Mouse (Mus musculus) lung, adult 2 months (tissue): ENCODE data around the gene Jak2. TPM values are rescaled to one million over a fixed set of nuclear protein-coding genes. Genes with fewer than 3 reads are reported as not detected.

Experiments used
- DNase-seq: peaks from one replicate; pipeline ENCODE4 v3.0.0; 2022
- H3K4me1 ChIP-seq: fragments of 200-500 bp; 2 replicates; pipeline ENCODE4 v1.6.1; 2011; ENCODE audit warnings: low read length; ENCODE audit not compliant: control insufficient read depth, insufficient read depth
- H3K4me3 ChIP-seq: fragments of 200-500 bp; replicated peaks from 2 replicates; pipeline ENCODE3; 2011; ENCODE audit warnings: low read depth, mild to moderate bottlenecking, control low read depth, low read length; ENCODE audit errors: extremely low read depth
- CTCF ChIP-seq: fragments of 200-500 bp; IDR thresholded peaks from 2 replicates; pipeline ENCODE4 v1.5.1; 2011; ENCODE audit warnings: mild to moderate bottlenecking, low read length, control low read depth; ENCODE audit not compliant: insufficient read depth
- POLR2A ChIP-seq: fragments of 200-500 bp; IDR thresholded peaks from 2 replicates; pipeline ENCODE4 v1.6.1; 2011; ENCODE audit warnings: low read depth, mild to moderate bottlenecking, control low read depth, low read length, borderline replicate concordance; ENCODE audit errors: extremely low read depth
- WGBS: fragments of 180-500 bp; shearing (Covaris S2); methylation state at CpG from one replicate; pipeline ENCODE4 v1.1.7; 2018; 5-methylcytosine and 5-hydroxymethylcytosine counted together
- polyA plus RNA-seq: library from polyadenylated mRNA; depleted of rRNA; stranded (reverse); fragments of >200 nt; gene quantifications from 2 replicates; pipeline ENCODE4 v1.2.3, GENCODE M21; 2012; rRNA removed

Jak2 gene
- polyA plus RNA-seq = 7.3 and 8.9 TPM in 2 replicates

DNA sequence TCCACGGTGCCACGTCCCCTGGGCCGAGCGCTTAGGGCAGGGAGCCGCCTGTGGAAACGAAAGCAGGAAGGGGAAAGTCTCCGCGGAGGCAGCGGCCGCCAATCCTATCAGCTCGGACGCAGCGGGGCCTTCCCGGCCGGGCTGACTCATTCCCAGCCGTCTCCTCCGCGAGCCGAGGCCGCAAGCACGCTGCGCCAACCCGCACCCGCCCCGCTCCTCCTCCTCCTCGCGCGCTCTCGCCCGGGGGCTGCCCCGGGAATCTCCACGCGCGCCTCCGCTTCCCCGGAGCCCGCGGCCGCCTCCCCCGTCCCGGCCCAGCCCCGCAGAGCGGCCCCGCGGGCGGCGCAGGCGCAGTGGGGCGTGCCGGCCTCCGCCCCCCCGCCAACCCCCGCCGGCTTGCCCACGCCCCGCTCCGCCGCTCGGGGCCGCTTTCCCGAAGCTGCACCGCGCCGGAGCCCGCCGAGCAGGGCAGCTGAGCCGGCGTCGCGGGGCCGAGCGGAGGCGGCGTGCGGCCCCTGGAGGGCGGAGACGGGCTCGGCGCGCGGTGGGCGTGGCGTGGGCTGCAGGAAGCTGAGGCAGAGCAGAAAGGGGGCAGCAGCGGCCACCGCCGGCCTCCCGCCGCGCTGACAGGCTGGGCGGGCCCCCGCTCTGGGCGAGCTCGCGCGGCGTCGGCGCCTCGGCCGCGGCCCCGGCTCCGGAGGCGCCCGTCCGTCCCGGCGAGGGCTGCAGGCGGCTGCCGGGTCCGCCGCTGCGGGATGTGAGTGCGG lies at the start of gene Jak2:
Jak2 (plus strand) TSS at position 638 of the 767 bp plus-strand sequence.
- Histone ChIP-seq H3K4me3 (peak within 1 kb of the TSS; percentile 62), H3K4me1 (peaks cover 8% of the 10 kb centered on the region)
- DNase-seq = peak; percentile 88
- WGBS = under 1% methylated on average over 85 of the region's 114 CpGs
- TF ChIP-seq CTCF = no peak
- 0 out of 2 replicates have a peak, but pooled peaks have one; percentile 40 for TF ChIP-seq POLR2A

DNA sequence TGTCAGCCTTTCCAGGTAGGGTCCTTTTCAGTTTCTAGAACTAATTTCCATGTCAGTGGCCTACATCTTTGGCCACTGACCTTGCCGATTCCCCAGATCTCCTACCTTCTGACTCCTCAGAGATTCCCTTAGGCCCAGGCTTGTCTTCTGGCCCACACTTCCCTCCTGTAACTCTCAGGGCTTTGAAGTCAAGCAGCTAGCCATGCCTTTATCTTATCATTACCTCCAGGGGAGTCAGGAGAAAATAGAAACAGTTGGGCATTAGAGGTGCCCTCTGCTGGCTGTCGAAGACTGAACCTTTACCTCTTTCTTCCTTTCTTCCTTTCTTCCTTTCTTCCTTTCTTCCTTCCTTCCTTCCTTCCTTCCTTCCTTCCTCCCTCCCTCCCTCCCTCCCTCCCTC lies 48.3 kb upstream of the Jak2 start:
- no peaks in the 10 kb centered on the region for H3K4me1 ChIP-seq
- WGBS = 54% methylated on average over 2 of the region's 2 CpGs
- H3K4me3 ChIP-seq = no peak overlapping the region
- DNase-seq = no peak
- TF ChIP-seq CTCF (0 out of 2 replicates have a peak, but pooled peaks have one; percentile 7), POLR2A (no peak)

DNA sequence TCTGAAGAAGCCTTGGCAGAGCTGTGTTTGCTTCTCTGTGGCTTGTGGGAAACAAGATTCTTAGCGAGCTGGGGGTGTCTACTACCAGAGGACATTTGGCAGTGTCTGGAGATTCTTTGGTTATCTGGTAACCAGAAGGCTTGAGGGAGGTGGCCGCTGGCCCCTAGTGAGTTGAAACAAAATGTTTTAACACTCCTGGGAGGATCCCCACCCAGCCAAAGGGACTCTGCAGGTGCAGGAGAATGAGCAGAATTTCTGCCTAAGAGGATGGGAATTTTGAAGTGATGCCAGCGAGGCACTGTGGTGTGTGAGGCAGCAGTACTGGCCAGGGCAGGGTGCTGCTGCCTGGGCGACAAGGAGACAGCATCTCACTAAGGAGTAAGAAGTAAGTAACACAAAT lies 47.0 kb upstream of the Jak2 start:
- TF ChIP-seq CTCF (no peak), POLR2A (no peak)
- Histone ChIP-seq H3K4me3 (no peak overlapping the region), H3K4me1 (no peaks in the 10 kb centered on the region)
- DNase-seq = no peak
- WGBS = 61% methylated on average over 4 of the region's 4 CpGs

DNA sequence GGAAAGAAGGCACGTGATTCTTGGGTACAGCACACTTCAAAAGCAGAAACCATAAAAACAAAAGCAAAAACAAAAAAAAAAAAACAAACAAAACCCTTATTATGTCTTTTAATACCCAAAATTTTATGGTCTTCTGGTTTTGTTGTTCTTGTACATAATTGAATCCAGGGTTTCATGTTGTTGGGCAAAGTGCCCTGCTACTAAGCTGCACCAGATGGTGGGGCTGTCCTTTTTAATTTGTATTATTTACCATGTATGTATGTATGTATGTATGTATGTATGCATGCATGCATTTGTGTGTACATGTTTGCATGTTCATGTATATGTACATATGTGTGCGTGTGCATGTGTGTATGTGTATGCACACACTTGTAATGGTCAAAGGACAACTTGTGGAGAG lies 46.4 kb upstream of the Jak2 start:
- no peak for TF ChIP-seq CTCF
- no peak for TF ChIP-seq POLR2A
- H3K4me3 ChIP-seq = no peak overlapping the region
- no peak for DNase-seq
- no peaks in the 10 kb centered on the region for H3K4me1 ChIP-seq
- 77% methylated on average over 2 of the region's 2 CpGs for WGBS

- no peak for DNase-seq
- 47% methylated on average over 7 of the region's 7 CpGs for WGBS
Measured at GRCm38 (mm10) chr19:29209898-29210297, 41.7 kb upstream of the Jak2 start.

GRCm38 (mm10) chr19:29210319-29210718 lies 41.3 kb upstream of the Jak2 start:
- WGBS = 89% methylated on average over 9 of the region's 9 CpGs

More at GRCm38 (mm10) chr19:29209898-29210297, 41.7 kb upstream of the Jak2 start:
- no peak for TF ChIP-seq CTCF
- TF ChIP-seq POLR2A = no peak
- Histone ChIP-seq H3K4me1 (no peaks in the 10 kb centered on the region), H3K4me3 (no peak overlapping the region)

GRCm38 (mm10) chr19:29215811-29216509 lies 35.7 kb upstream of the Jak2 start:
- H3K4me1 ChIP-seq = no peaks in the 10 kb centered on the region
- TF ChIP-seq POLR2A (no peak), CTCF (no peak)
- no peak for DNase-seq
- 66% methylated on average over 8 of the region's 8 CpGs for WGBS
- no peak overlapping the region for H3K4me3 ChIP-seq

More at GRCm38 (mm10) chr19:29210319-29210718, 41.3 kb upstream of the Jak2 start:
- TF ChIP-seq CTCF (0 out of 2 replicates have a peak, but pooled peaks have one; percentile 8), POLR2A (no peak)
- no peak for DNase-seq
- Histone ChIP-seq H3K4me1 (no peaks in the 10 kb centered on the region), H3K4me3 (no peak overlapping the region)

DNA sequence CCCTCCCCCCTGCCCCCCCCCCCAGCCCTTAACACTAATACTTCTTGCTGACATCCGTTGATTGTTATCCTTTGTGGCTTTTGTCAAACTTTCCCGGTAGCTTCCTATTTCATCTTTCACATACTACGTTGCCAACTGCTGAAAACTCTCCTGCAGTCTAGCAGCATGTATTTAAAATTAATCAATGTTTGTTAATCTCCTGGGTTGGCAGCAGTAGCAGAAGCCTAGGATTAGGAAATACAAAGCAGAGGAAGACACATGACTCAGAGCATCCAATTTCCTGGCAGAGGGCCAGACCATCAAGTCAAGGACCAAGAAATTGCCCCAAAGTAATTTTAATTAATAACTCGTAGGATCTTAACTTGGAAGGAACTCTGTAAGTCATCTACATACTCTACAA lies 29.8 kb upstream of the Jak2 start:
- WGBS = 30% methylated on average over 4 of the region's 4 CpGs
- H3K4me1 ChIP-seq = no peaks in the 10 kb centered on the region
- TF ChIP-seq POLR2A (no peak), CTCF (no peak)
- H3K4me3 ChIP-seq = no peak overlapping the region
- DNase-seq = no peak

- DNase-seq = no peak
- Histone ChIP-seq H3K4me3 (no peak overlapping the region), H3K4me1 (no peaks in the 10 kb centered on the region)
- TF ChIP-seq CTCF = no peak
Measured at GRCm38 (mm10) chr19:29224968-29225367, 26.7 kb upstream of the Jak2 start.

GRCm38 (mm10) chr19:29226996-29227395 lies 24.6 kb upstream of the Jak2 start:
- Histone ChIP-seq H3K4me3 (no peak overlapping the region), H3K4me1 (no peaks in the 10 kb centered on the region)
- no peak for DNase-seq
- WGBS = 58% methylated on average over 1 of the region's 1 CpGs
- TF ChIP-seq CTCF (no peak), POLR2A (no peak)
